In genomic region chr5:140642076-140642475, GRCm38 (mm10) we compare ENCODE assay signal across 9 mouse cellular contexts. TPM values are rescaled to one million over a fixed set of nuclear protein-coding genes. Genes with fewer than 3 reads are reported as not detected.
DNase-seq lines count a peak whose midpoint lies in the region; ATAC-seq lines count a peak whose summit lies in the region.
"Had no signal": no experiment of that assay in that cellular context is flagged by ENCODE, and none has a peak within 500 bp of the region (broad histone marks: within the 10 kb centered on the region; RNA-seq: fewer than 3 reads in every experiment).

No protein-coding gene starts in this region.

- H3K36me3 ChIP-seq in hindbrain, embryonic 12.5 days, result peaks cover 46% of the 10 kb centered on the region
- H3K36me3 ChIP-seq in hindbrain, embryonic 16.5 days (ENCODE audit: control insufficient read depth, insufficient read depth, low read length), result peaks cover 6% of the 10 kb centered on the region
- H3K36me3 ChIP-seq in heart, embryonic 14.5 days (ENCODE audit: control insufficient read depth, insufficient read depth, low read length), result peaks cover 46% of the 10 kb centered on the region

- DNase-seq in NIH3T3 (ENCODE audit: low read depth), result peak; percentile 53
- peak; percentile 73 to 74 for DNase-seq in lung, postnatal 4 days
- no peak for DNase-seq in urinary bladder, adult 2 months (ENCODE audit: low spot score)
- no peak for DNase-seq in urinary bladder, postnatal 14 days (ENCODE audit: low spot score)
- DNase-seq in yolk sac, embryonic 10.5 days (ENCODE audit: low spot score), result no peak

- no peaks in the 10 kb centered on the region for H3K9me3 ChIP-seq in hindbrain, embryonic 12.5 days (replicated peaks)
- no peaks in the 10 kb centered on the region for H3K9me3 ChIP-seq in hindbrain, embryonic 16.5 days (ENCODE audit: control insufficient read depth, low read length)
- H3K9me3 ChIP-seq in heart, embryonic 14.5 days (ENCODE audit: control insufficient read depth, low read length), result no peaks in the 10 kb centered on the region

- H3K27me3 ChIP-seq in hindbrain, embryonic 12.5 days, result no peaks in the 10 kb centered on the region
- no peaks in the 10 kb centered on the region for H3K27me3 ChIP-seq in hindbrain, embryonic 16.5 days (replicated peaks; ENCODE audit: control insufficient read depth, insufficient read depth, low read length)
- H3K27me3 ChIP-seq in heart, embryonic 14.5 days (ENCODE audit: control insufficient read depth, insufficient read depth, low read length), result no peaks in the 10 kb centered on the region
- H3K27me3 ChIP-seq: Patski had no signal

- no peak overlapping the region for H3K4me3 ChIP-seq in hindbrain, embryonic 12.5 days
- H3K4me3 ChIP-seq in hindbrain, embryonic 16.5 days (ENCODE audit: low read length), result no peak overlapping the region
- no peak overlapping the region for H3K4me3 ChIP-seq in heart, embryonic 14.5 days (ENCODE audit: control insufficient read depth in 1 of 2, insufficient read depth in 1 of 2, low read depth in 1 of 2, low read length in 2 of 2)

- 78% methylated on average over 3 of the region's 3 CpGs for WGBS in hindbrain, embryonic 12.5 days
- 71% methylated on average over 3 of the region's 3 CpGs for WGBS in hindbrain, embryonic 16.5 days
- 47% methylated on average over 3 of the region's 3 CpGs for WGBS in heart, embryonic 14.5 days

- no peak overlapping the region for H3K27ac ChIP-seq in hindbrain, embryonic 12.5 days
- no peak overlapping the region; the same call in 1 of the 2 replicates for H3K27ac ChIP-seq in hindbrain, embryonic 16.5 days (ENCODE audit: low read depth, low read length)
- peak overlapping the region; percentile 30 to 39 for H3K27ac ChIP-seq in heart, embryonic 14.5 days (replicated peaks in 1 of 2; ENCODE audit: control insufficient read depth in 1 of 2, insufficient read depth in 1 of 2, low read depth in 2 of 2, low read length in 2 of 2)

- ATAC-seq in hindbrain, embryonic 12.5 days (ENCODE audit: low FRiP score), result no peak
- no peak for ATAC-seq in hindbrain, embryonic 16.5 days
- no peak for ATAC-seq in heart, embryonic 14.5 days (ENCODE audit: insufficient number of reproducible peaks, insufficient read depth, low FRiP score, low read depth)
- ATAC-seq: Patski had no signal

- peaks cover 73% of the 10 kb centered on the region for H3K4me1 ChIP-seq in hindbrain, embryonic 12.5 days
- H3K4me1 ChIP-seq in hindbrain, embryonic 16.5 days (ENCODE audit: control insufficient read depth, insufficient read depth, low read depth, low read length), result peaks cover 67% of the 10 kb centered on the region
- H3K4me1 ChIP-seq in heart, embryonic 14.5 days (ENCODE audit: control insufficient read depth in 2 of 2, insufficient read depth in 2 of 2, low read length in 2 of 2), result peaks cover 41 to 61% of the 10 kb centered on the region in 2 experiments

- peak overlapping the region; percentile 11; the same call in 1 of the 2 replicates for H3K4me2 ChIP-seq in hindbrain, embryonic 12.5 days (replicated peaks)
- H3K4me2 ChIP-seq in hindbrain, embryonic 16.5 days (ENCODE audit: low read length), result no peak overlapping the region
- no peak overlapping the region for H3K4me2 ChIP-seq in heart, embryonic 14.5 days (ENCODE audit: low read length)

- no peak overlapping the region for H3K9ac ChIP-seq in hindbrain, embryonic 12.5 days
- H3K9ac ChIP-seq in hindbrain, embryonic 16.5 days (ENCODE audit: low read depth, low read length), result no peak overlapping the region
- peak overlapping the region; percentile 41 for H3K9ac ChIP-seq in heart, embryonic 14.5 days (ENCODE audit: low read length)

RNA-seq across cellular contexts. Expression of gene Ttyh3, which starts 6.8 kb away (rescaled TPM):
- polyA plus RNA-seq in hindbrain, embryonic 12.5 days (2016; fragmentation: Nextera tagmentation; extraction: Ambion mirVana), result 83.7 and 98.3 TPM in 2 replicates
- 56.0 and 68.9 TPM in 2 replicates for polyA plus RNA-seq in hindbrain, embryonic 16.5 days (2015; fragmentation: Nextera tagmentation; extraction: Ambion mirVana)
- 32.8 and 35.7 TPM in 2 replicates for polyA plus RNA-seq in heart, embryonic 14.5 days (2014; fragmentation: Nextera tagmentation; extraction: Ambion mirVana)
- 11.7 and 24.4 TPM in 2 replicates for polyA plus RNA-seq in urinary bladder, adult 2 months (2012; rRNA removed)

RNA-seq across cellular contexts. Expression of gene Lfng, which starts 35.0 kb away (rescaled TPM):
- polyA plus RNA-seq in hindbrain, embryonic 12.5 days (2016; fragmentation: Nextera tagmentation; extraction: Ambion mirVana), result 23.8 and 27.6 TPM in 2 replicates
- polyA plus RNA-seq in hindbrain, embryonic 16.5 days (2015; fragmentation: Nextera tagmentation; extraction: Ambion mirVana), result 27.1 and 30.2 TPM in 2 replicates
- polyA plus RNA-seq in heart, embryonic 14.5 days (2014; fragmentation: Nextera tagmentation; extraction: Ambion mirVana), result 3.8 and 6.4 TPM in 2 replicates
- polyA plus RNA-seq in urinary bladder, adult 2 months (2012; rRNA removed), result 20.6 and 23.6 TPM in 2 replicates

Comparison
In these comparisons a context has a peak if more than half of its experiments do, and no peak if none do; other contexts are left out.
1. H3K27ac ChIP-seq: peak in heart, embryonic 14.5 days (2 of 2); none in hindbrain, embryonic 12.5 days (single experiment) and hindbrain, embryonic 16.5 days (single experiment).
2. DNase-seq: peak in NIH3T3 (single experiment) and lung, postnatal 4 days (2 of 2); none in urinary bladder, adult 2 months (single experiment), urinary bladder, postnatal 14 days (single experiment) and yolk sac, embryonic 10.5 days (single experiment).